14 mouse cellular contexts compared by ENCODE assay signal in the genomic region with DNA sequence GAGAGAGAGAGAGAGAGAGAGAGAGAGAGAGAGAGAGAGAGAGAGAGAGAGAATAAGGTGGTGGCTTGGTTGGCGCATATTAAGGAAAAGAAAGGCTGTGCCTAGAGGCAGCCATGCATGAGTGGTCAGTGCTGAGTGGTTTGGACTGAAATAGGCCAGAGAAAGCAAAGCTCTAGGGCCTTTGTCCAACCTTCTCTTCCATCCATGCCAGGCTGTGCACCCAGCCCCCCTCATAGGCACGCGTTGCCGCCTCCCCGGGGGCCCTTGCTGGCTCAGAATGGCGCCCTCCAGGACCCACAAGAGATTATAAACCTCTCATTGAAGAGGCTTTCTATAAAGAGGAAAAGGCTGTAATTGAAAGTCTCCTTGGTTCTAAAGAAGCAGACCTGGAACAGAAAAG. TPM values are rescaled to one million over a fixed set of nuclear protein-coding genes. Genes with fewer than 3 reads are reported as not detected.
DNase-seq lines count a peak whose midpoint lies in the region; ATAC-seq lines count a peak whose summit lies in the region.
"Had no signal": no experiment of that assay in that cellular context is flagged by ENCODE, and none has a peak within 500 bp of the region (broad histone marks: within the 10 kb centered on the region; RNA-seq: fewer than 3 reads in every experiment).

No protein-coding gene starts in this region.

- no peak overlapping the region for H3K4me3 ChIP-seq in forebrain, embryonic 10.5 days
- H3K4me3 ChIP-seq in forebrain, embryonic 13.5 days = no peak overlapping the region
- H3K4me3 ChIP-seq in neural tube, embryonic 13.5 days = no peak overlapping the region
- H3K4me3 ChIP-seq: embryonic facial prominence, embryonic 12.5 days; heart, embryonic 15.5 days; neural tube, embryonic 12.5 days had no signal

- peak overlapping the region; percentile 73; the same call in 1 of the 2 replicates for H3K27ac ChIP-seq in forebrain, embryonic 10.5 days
- H3K27ac ChIP-seq in forebrain, embryonic 13.5 days = no peak overlapping the region; the same call in 1 of the 2 replicates
- peak overlapping the region; percentile 40 for H3K27ac ChIP-seq in neural tube, embryonic 13.5 days (replicated peaks)
- H3K27ac ChIP-seq: embryonic facial prominence, embryonic 12.5 days; heart, embryonic 15.5 days; neural tube, embryonic 12.5 days had no signal

- H3K4me1 ChIP-seq in forebrain, embryonic 10.5 days = peaks cover 49% of the 10 kb centered on the region
- H3K4me1 ChIP-seq in forebrain, embryonic 13.5 days = peaks cover 41% of the 10 kb centered on the region
- H3K4me1 ChIP-seq in neural tube, embryonic 13.5 days (replicated peaks) = peaks cover 38% of the 10 kb centered on the region

- no peak for DNase-seq in forebrain, embryonic 10.5 days (ENCODE audit: extremely low spot score, low spot score)
- DNase-seq in cerebellum, postnatal 36 days = peak; percentile 62 to 64
- DNase-seq in kidney, adult 8-10 months = peak; percentile 57 to 59
- no peak for DNase-seq in MN1 (ENCODE audit: low spot score)
- no peak for DNase-seq in spleen, postnatal 36 days (ENCODE audit: low spot score in 2 of 2)
- DNase-seq in thymus, postnatal 0 days (ENCODE audit: low spot score) = no peak
- DNase-seq: lung, postnatal 10 days; thymus, postnatal 4 days had no signal

- H3K36me3 ChIP-seq in forebrain, embryonic 10.5 days (replicated peaks) = peaks cover 22% of the 10 kb centered on the region
- peaks cover 23% of the 10 kb centered on the region for H3K36me3 ChIP-seq in forebrain, embryonic 13.5 days (ENCODE audit: poor library complexity, severe bottlenecking)
- peaks cover 16% of the 10 kb centered on the region for H3K36me3 ChIP-seq in neural tube, embryonic 13.5 days

- no peak for ATAC-seq in forebrain, embryonic 13.5 days
- ATAC-seq in neural tube, embryonic 13.5 days (ENCODE audit: low read depth) = no peak
- ATAC-seq: intestine, postnatal 0 days had no signal

- H3K9me3 ChIP-seq in forebrain, embryonic 10.5 days = no peaks in the 10 kb centered on the region
- no peaks in the 10 kb centered on the region for H3K9me3 ChIP-seq in forebrain, embryonic 13.5 days (replicated peaks)
- no peaks in the 10 kb centered on the region for H3K9me3 ChIP-seq in neural tube, embryonic 13.5 days
- H3K9me3 ChIP-seq: embryonic facial prominence, embryonic 12.5 days; heart, embryonic 15.5 days; neural tube, embryonic 12.5 days had no signal

- H3K4me2 ChIP-seq in forebrain, embryonic 13.5 days = no peak overlapping the region
- H3K4me2 ChIP-seq in neural tube, embryonic 13.5 days = no peak overlapping the region
- H3K4me2 ChIP-seq: embryonic facial prominence, embryonic 12.5 days; heart, embryonic 15.5 days; neural tube, embryonic 12.5 days had no signal

- H3K9ac ChIP-seq in forebrain, embryonic 13.5 days = no peak overlapping the region
- H3K9ac ChIP-seq in neural tube, embryonic 13.5 days = no peak overlapping the region
- H3K9ac ChIP-seq: embryonic facial prominence, embryonic 12.5 days; heart, embryonic 15.5 days; neural tube, embryonic 12.5 days had no signal

- 67% methylated on average over 6 of the region's 6 CpGs for WGBS in forebrain, embryonic 10.5 days
- WGBS in forebrain, embryonic 13.5 days = 30% methylated on average over 6 of the region's 6 CpGs
- WGBS in neural tube, embryonic 13.5 days = 68% methylated on average over 6 of the region's 6 CpGs

- H3K27me3 ChIP-seq in forebrain, embryonic 10.5 days (ENCODE audit: poor library complexity, severe bottlenecking) = peaks cover 36% of the 10 kb centered on the region
- H3K27me3 ChIP-seq in forebrain, embryonic 13.5 days = peaks cover 19% of the 10 kb centered on the region
- peaks cover 22% of the 10 kb centered on the region for H3K27me3 ChIP-seq in neural tube, embryonic 13.5 days

RNA-seq across cellular contexts. Expression of a gene that starts 3.0 kb away (rescaled TPM):
- polyA plus RNA-seq in forebrain, embryonic 10.5 days (2016; fragmentation: Nextera tagmentation; extraction: Ambion mirVana) = 3.8 and 4.0 TPM in 2 replicates
- 11.8 and 16.5 TPM in 2 replicates for polyA plus RNA-seq in forebrain, embryonic 13.5 days (2015; fragmentation: Nextera tagmentation; extraction: Ambion mirVana)
- polyA plus RNA-seq in neural tube, embryonic 13.5 days (2015; fragmentation: Nextera tagmentation; extraction: Ambion mirVana) = 39.5 and 51.2 TPM in 2 replicates
- 5.5 TPM in 2 replicates for polyA plus RNA-seq in thymus, postnatal 0 days (2015; fragmentation: Nextera tagmentation; extraction: Ambion mirVana)

Comparison
In these comparisons a context has a peak if more than half of its experiments do, and no peak if none do; other contexts are left out.
1. DNase-seq: peak in cerebellum, postnatal 36 days (2 of 2) and kidney, adult 8-10 months (2 of 2); none in forebrain, embryonic 10.5 days (single experiment), MN1 (single experiment), spleen, postnatal 36 days (0 of 2) and thymus, postnatal 0 days (single experiment).